Mouse (Mus musculus) hindbrain, embryonic 10.5 days (tissue): ENCODE data around the gene Dnajc13. TPM values are rescaled to one million over a fixed set of nuclear protein-coding genes. Genes with fewer than 3 reads are reported as not detected.
A peak's percentile ranks its signal among the peaks of the same experiment; 100 is the strongest.

Source experiments
- DNase-seq: peaks from one replicate; pipeline ENCODE4 v3.0.0-alpha.2; 2017; ENCODE audit warnings: low spot score
- H3K27ac ChIP-seq: fragments of 300-500 bp; sonication (generic); 2 replicates; pipeline ENCODE4 v1.5.1; 2016; ENCODE audit warnings: mild to moderate bottlenecking, moderate library complexity
- H3K27me3 ChIP-seq: fragments of 300-500 bp; sonication (generic); 2 replicates; pipeline ENCODE4 v1.6.1; 2016; ENCODE audit warnings: mild to moderate bottlenecking; ENCODE audit not compliant: poor library complexity, insufficient read depth, severe bottlenecking
- H3K36me3 ChIP-seq: fragments of 300-500 bp; sonication (generic); 2 replicates; pipeline ENCODE4 v1.6.1; 2016; ENCODE audit warnings: mild to moderate bottlenecking, moderate library complexity
- H3K4me1 ChIP-seq: fragments of 300-500 bp; sonication (generic); replicated peaks from 2 replicates; pipeline ENCODE4 v1.6.1; 2016; ENCODE audit warnings: mild to moderate bottlenecking
- H3K4me3 ChIP-seq: fragments of 300-500 bp; sonication (generic); 2 replicates; pipeline ENCODE4 v1.5.1; 2016; ENCODE audit warnings: mild to moderate bottlenecking, moderate library complexity
- H3K9me3 ChIP-seq: fragments of 300-500 bp; sonication (generic); 2 replicates; pipeline ENCODE4 v1.6.1; 2016; ENCODE audit warnings: mild to moderate bottlenecking, moderate library complexity
- WGBS: fragments of 180-500 bp; shearing (Covaris S2); methylation state at CpG from one replicate; pipeline ENCODE4 v1.1.7; 2016; 5-methylcytosine and 5-hydroxymethylcytosine counted together
- polyA plus RNA-seq: library from polyadenylated mRNA; unstranded; fragments of >200 nt; fragmentation: Nextera tagmentation; extraction: Ambion mirVana; gene quantifications from 2 replicates; pipeline ENCODE4 v1.2.1, GENCODE M21; 2016

The Dnajc13 gene
- polyA plus RNA-seq, 1 experiment from 2014 or later: 15.8 TPM

DNA sequence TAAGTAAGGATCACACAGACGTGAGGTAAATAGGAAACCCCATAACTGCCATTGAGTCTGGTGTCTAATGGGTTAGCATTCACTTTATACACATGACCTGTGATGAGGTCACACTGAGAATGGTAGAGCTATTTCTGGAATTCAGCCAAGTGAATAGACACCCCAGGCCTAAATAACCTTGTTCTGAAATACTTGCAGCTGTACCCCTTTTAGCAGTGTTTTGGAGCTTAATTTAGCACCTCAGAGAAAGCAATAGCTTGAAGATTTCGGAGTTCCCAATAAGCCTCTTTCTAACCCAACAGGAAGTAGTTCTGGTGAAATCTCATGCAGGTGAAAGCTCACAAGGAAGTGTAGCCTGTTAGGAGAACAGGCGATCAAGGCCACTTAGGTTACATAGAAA, 135.9 kb downstream of the Dnajc13 start, which contains the start of gene Ackr4:
Ackr4 (minus strand) TSS at position 101 of the 400 bp plus-strand sequence.
- Histone ChIP-seq H3K4me3 (no peak within 1 kb of the TSS), H3K27ac (no peak within 1 kb of the TSS), H3K36me3 (no peaks in the 10 kb centered on the region), H3K9me3 (no peaks in the 10 kb centered on the region), H3K4me1 (peaks cover 39% of the 10 kb centered on the region), H3K27me3 (no peaks in the 10 kb centered on the region)
- DNase-seq: no peak
- WGBS: 78% methylated on average over 3 of the region's 3 CpGs

- Histone ChIP-seq H3K27ac (no peak overlapping the region), H3K4me3 (no peak overlapping the region), H3K36me3 (no peaks in the 10 kb centered on the region), H3K9me3 (no peaks in the 10 kb centered on the region), H3K4me1 (peaks cover 39% of the 10 kb centered on the region), H3K27me3 (no peaks in the 10 kb centered on the region)
- no peak for DNase-seq
- 61% methylated on average over 5 of the region's 5 CpGs for WGBS
These were observed 139.1 kb downstream of the Dnajc13 start for GRCm38 (mm10) chr9:104123622-104124021.

- Histone ChIP-seq H3K36me3 (no peaks in the 10 kb centered on the region), H3K9me3 (no peaks in the 10 kb centered on the region), H3K27me3 (no peaks in the 10 kb centered on the region), H3K4me1 (peaks cover 36% of the 10 kb centered on the region), H3K4me3 (no peak overlapping the region), H3K27ac (peak overlapping the region; percentile 41; the same call in 1 of the 2 replicates)
- WGBS: 75% methylated on average over 5 of the region's 5 CpGs
- DNase-seq: no peak
These were observed 139.6 kb downstream of the Dnajc13 start for GRCm38 (mm10) chr9:104123101-104123500.

GRCm38 (mm10) chr9:104109151-104109550, 153.6 kb downstream of the Dnajc13 start:
- Histone ChIP-seq H3K27ac (no peak overlapping the region), H3K4me3 (no peak overlapping the region), H3K9me3 (peaks cover 11% of the 10 kb centered on the region; the same call in 1 of the 2 replicates), H3K36me3 (no peaks in the 10 kb centered on the region), H3K4me1 (no peaks in the 10 kb centered on the region), H3K27me3 (no peaks in the 10 kb centered on the region)
- WGBS: 93% methylated on average over 5 of the region's 5 CpGs
- DNase-seq: no peak

DNA sequence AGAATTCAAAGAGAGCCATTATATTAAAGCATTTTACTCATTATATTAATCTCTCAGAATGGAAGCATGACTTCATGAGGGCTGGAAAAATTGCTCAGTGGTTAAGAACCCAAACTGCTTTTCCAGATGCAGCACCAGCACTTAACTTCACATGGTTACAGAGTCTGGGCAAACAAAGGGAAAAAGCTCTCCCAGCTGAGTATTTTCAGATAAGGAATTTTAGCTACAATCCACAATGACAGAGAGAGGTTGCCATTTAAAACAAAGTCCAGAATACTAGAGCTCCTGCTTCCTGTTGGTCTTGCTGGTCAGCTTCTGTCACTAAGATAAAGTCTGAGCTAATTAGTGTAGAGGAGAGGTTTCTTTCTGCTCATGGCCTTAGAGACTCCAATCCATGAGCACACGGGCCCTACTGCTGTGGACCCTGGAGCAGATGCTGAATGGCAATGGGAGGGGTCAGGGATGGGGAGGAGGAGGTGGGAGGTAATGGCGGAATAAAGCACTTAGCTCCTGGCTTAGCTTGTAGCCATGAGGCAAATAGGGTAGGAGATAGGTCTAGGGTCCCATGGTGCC, 154.1 kb downstream of the Dnajc13 start:
- Histone ChIP-seq H3K4me1 (no peaks in the 10 kb centered on the region), H3K36me3 (no peaks in the 10 kb centered on the region), H3K27me3 (no peaks in the 10 kb centered on the region), H3K9me3 (peaks cover 11% of the 10 kb centered on the region; the same call in 1 of the 2 replicates), H3K4me3 (no peak overlapping the region), H3K27ac (no peak overlapping the region)
- DNase-seq: no peak
- 82% methylated on average over 2 of the region's 2 CpGs for WGBS

DNA sequence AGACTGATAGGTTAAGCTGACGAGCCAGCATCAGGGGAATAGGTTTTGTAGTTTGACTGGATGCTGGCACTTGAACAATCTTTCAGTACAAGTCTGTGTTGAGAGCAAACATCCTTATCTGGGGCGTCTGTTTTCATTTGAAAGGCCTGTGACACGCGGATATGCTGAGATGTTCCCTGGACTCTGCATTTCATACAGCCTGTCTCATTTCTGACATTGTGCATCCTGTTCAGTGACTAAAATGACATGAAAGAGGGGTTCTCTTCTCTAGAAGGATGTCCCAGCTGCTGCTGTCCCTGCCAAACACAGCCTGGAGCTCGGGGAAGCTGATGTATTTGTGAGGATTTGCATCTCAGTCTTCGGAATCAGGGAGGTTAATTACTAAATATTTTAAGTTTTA, 155.2 kb downstream of the Dnajc13 start:
- H3K27me3 ChIP-seq: no peaks in the 10 kb centered on the region
- no peak overlapping the region for H3K4me3 ChIP-seq
- H3K9me3 ChIP-seq: peaks cover 11% of the 10 kb centered on the region; the same call in 1 of the 2 replicates
- no peak overlapping the region for H3K27ac ChIP-seq
- 81% methylated on average over 6 of the region's 6 CpGs for WGBS
- no peak for DNase-seq
- H3K36me3 ChIP-seq: no peaks in the 10 kb centered on the region
- no peaks in the 10 kb centered on the region for H3K4me1 ChIP-seq

- Histone ChIP-seq H3K4me3 (no peak overlapping the region), H3K27me3 (no peaks in the 10 kb centered on the region), H3K4me1 (no peaks in the 10 kb centered on the region), H3K36me3 (no peaks in the 10 kb centered on the region), H3K9me3 (peaks cover 11% of the 10 kb centered on the region; the same call in 1 of the 2 replicates), H3K27ac (no peak overlapping the region)
- DNase-seq: no peak
- WGBS: 88% methylated on average over 9 of the region's 9 CpGs
These were observed 155.8 kb downstream of the Dnajc13 start for GRCm38 (mm10) chr9:104106930-104107329.

GRCm38 (mm10) chr9:104104986-104105385, 157.7 kb downstream of the Dnajc13 start:
- DNase-seq: no peak
- no peaks in the 10 kb centered on the region for H3K9me3 ChIP-seq
- no peak overlapping the region for H3K27ac ChIP-seq
- H3K4me3 ChIP-seq: no peak overlapping the region
- 82% methylated on average over 2 of the region's 2 CpGs for WGBS
- no peaks in the 10 kb centered on the region for H3K27me3 ChIP-seq
- no peaks in the 10 kb centered on the region for H3K4me1 ChIP-seq
- H3K36me3 ChIP-seq: no peaks in the 10 kb centered on the region

- no peaks in the 10 kb centered on the region for H3K4me1 ChIP-seq
- H3K27ac ChIP-seq: no peak overlapping the region
- no peaks in the 10 kb centered on the region for H3K36me3 ChIP-seq
- H3K27me3 ChIP-seq: no peaks in the 10 kb centered on the region
- DNase-seq: no peak
- 27% methylated on average over 2 of the region's 2 CpGs for WGBS
- no peak overlapping the region for H3K4me3 ChIP-seq
- H3K9me3 ChIP-seq: no peaks in the 10 kb centered on the region
These were observed 159.8 kb downstream of the Dnajc13 start for GRCm38 (mm10) chr9:104102901-104103300.

- 41% methylated on average over 6 of the region's 6 CpGs for WGBS
- Histone ChIP-seq H3K9me3 (no peaks in the 10 kb centered on the region), H3K27me3 (no peaks in the 10 kb centered on the region), H3K4me3 (no peak overlapping the region), H3K4me1 (no peaks in the 10 kb centered on the region), H3K27ac (no peak overlapping the region), H3K36me3 (no peaks in the 10 kb centered on the region)
- no peak for DNase-seq
These were observed 160.4 kb downstream of the Dnajc13 start for GRCm38 (mm10) chr9:104102301-104102700.

GRCm38 (mm10) chr9:104101458-104101857, 161.3 kb downstream of the Dnajc13 start:
- no peaks in the 10 kb centered on the region for H3K27me3 ChIP-seq
- no peaks in the 10 kb centered on the region for H3K36me3 ChIP-seq
- no peak overlapping the region for H3K4me3 ChIP-seq
- 33% methylated on average over 3 of the region's 3 CpGs for WGBS
- no peak overlapping the region for H3K27ac ChIP-seq
- H3K9me3 ChIP-seq: no peaks in the 10 kb centered on the region
- no peak for DNase-seq
- H3K4me1 ChIP-seq: no peaks in the 10 kb centered on the region
